Mouse (Mus musculus) bone marrow, adult 2 months (tissue): Measurements from ENCODE around the gene Fam71a.

Experiments used
- CTCF ChIP-seq: fragments of 200-500 bp; IDR thresholded peaks from 2 replicates; pipeline ENCODE4 v1.5.1; 2011; ENCODE audit warnings: low read length, control low read depth; ENCODE audit not compliant: control insufficient read depth, insufficient read depth
- POLR2A ChIP-seq: fragments of 200-500 bp; IDR thresholded peaks from 2 replicates; pipeline ENCODE4 v1.6.1; 2011; ENCODE audit warnings: low read depth, mild to moderate bottlenecking, control low read depth, low read length, borderline replicate concordance; ENCODE audit not compliant: control insufficient read depth

GRCm38 (mm10) chr1:191183163-191184065 lies 18.8 kb upstream of the Fam71a start:
- TF ChIP-seq POLR2A = peak; percentile 31; the same call in 1 of the 2 replicates
- no peak for TF ChIP-seq CTCF
